Mouse (Mus musculus): ENCODE measurements at regions not wholly inside any gene's neighbourhood (a gene's known extent, or its start where the extent isn't known, plus 50 kb on each side); places are given as distances from the start of the nearest gene placed in this dataset.
A peak's percentile ranks its signal among the peaks of the same experiment; 100 is the strongest.
"Not testable (repeated sequence)": the region's sequence is repeated elsewhere in the genome, so short reads cannot be mapped to it uniquely, and the experiment has no call there.

DNA sequence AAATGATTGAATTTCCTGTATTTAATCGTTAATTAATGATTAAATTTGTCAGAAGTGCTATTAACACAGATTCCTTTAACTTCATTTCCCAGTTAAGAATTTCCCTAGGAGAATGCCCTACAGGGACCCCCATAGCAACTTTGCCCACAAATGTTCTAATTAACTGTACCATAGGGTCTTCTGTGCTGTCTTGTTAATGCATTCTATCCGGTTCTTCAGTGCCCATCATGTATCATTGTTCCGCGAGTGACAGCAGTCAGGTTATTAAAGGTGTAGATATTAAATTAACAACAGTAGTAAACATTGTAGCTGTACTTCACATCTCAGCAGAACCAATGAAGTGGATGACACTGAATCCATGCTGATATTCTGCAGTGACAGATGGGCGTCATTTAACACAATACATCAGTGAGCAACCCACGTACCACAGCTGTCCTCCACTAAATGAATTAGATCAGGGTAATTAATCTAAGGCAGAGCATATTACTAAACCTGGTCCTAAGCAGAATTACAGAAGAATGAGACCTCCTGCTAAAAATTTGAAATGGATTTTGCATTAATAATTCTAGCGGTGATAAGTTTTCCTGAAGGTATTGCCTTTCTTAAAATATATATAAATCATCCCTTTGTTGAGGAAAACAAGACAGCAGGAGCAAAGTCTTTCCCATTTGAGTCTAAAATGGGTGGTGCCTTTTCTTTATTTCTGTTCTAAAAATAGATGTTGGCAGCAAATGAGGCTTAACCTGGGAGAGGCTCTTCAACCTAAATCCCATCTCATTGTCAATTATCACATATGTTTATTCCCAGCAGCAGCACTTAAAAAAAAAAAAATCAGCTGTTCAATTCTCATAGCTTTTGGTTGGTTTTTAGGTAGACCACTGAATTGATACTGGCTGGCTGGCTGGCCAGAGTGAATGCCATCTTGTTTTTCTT is 872.3 kb downstream of the Nxph1 start:
- Histone ChIP-seq H3K4me1 (ENCODE audit: control insufficient read depth, insufficient read depth) (no peaks in the 10 kb centered on the region), H3K4me3 (ENCODE audit: low read depth, low read length) (no peak overlapping the region), H3K27ac (ENCODE audit: low read depth) (no peak overlapping the region), H3K36me3 (replicated peaks; ENCODE audit: control insufficient read depth, insufficient read depth, low read length) (no peaks in the 10 kb centered on the region), H3K9ac (replicated peaks; ENCODE audit: low read depth, low read length) (no peak overlapping the region), H3K27me3 (ENCODE audit: control insufficient read depth, insufficient read depth, low read length) (no peaks in the 10 kb centered on the region), H3K4me2 (ENCODE audit: low read depth, low read length) (no peak overlapping the region), H3K9me3 (replicated peaks; ENCODE audit: control insufficient read depth, low read length) (no peaks in the 10 kb centered on the region)
- DNase-seq (ENCODE audit: low spot score) (no peak), ATAC-seq (ENCODE audit: insufficient read depth, low read depth) (no peak)
- no peak for TF ChIP-seq EP300 (IDR thresholded peaks at IDR 0.05; ENCODE audit: low read depth)
- no peak for TF ChIP-seq CTCF (IDR thresholded peaks at IDR 0.05; ENCODE audit: low read depth)
- 75% methylated on average over 7 of the region's 7 CpGs for WGBS

DNA sequence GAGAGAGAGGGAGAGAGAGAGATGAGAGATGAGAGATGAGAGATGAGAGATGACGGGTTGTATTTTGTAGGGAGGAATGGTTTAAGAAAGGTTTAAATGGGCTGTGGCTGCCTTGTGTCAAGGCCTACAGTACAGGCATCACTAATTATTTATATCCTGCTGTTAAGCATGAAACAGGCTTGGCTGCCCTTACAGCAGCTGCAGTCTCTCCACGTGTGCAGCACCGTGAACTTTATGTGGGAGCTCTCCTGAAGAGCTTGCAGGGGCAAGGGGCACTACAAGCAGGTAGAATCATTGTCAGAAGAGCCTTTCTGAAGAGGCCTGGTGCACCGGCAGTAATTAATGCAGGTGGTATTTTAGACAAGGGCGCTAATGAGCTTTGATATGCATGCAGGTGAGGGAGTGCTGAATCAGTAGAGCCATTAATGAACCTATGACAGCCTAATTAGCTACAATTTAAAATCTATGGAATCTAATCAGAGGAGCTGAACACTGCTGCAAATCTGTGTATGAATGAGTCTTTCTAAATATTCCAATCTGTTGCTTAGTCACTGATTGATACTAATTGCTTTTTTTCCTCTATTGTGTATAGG is 886.7 kb downstream of the Nxph1 start:
- Histone ChIP-seq H3K4me2 (ENCODE audit: low read depth, low read length) (no peak overlapping the region), H3K4me1 (ENCODE audit: control insufficient read depth, insufficient read depth) (no peaks in the 10 kb centered on the region), H3K27me3 (ENCODE audit: control insufficient read depth, insufficient read depth, low read length) (no peaks in the 10 kb centered on the region), H3K9ac (replicated peaks; ENCODE audit: low read depth, low read length) (no peak overlapping the region), H3K27ac (ENCODE audit: low read depth) (no peak overlapping the region), H3K36me3 (replicated peaks; ENCODE audit: control insufficient read depth, insufficient read depth, low read length) (no peaks in the 10 kb centered on the region), H3K9me3 (replicated peaks; ENCODE audit: control insufficient read depth, low read length) (no peaks in the 10 kb centered on the region), H3K4me3 (ENCODE audit: low read depth, low read length) (no peak overlapping the region)
- ATAC-seq (ENCODE audit: insufficient read depth, low read depth) (no peak), DNase-seq (ENCODE audit: low spot score) (no peak)
- TF ChIP-seq EP300 (IDR thresholded peaks at IDR 0.05; ENCODE audit: low read depth), result no peak
- no peak for TF ChIP-seq CTCF (IDR thresholded peaks at IDR 0.05; ENCODE audit: low read depth)
- 41% methylated on average over 5 of the region's 5 CpGs for WGBS

DNA sequence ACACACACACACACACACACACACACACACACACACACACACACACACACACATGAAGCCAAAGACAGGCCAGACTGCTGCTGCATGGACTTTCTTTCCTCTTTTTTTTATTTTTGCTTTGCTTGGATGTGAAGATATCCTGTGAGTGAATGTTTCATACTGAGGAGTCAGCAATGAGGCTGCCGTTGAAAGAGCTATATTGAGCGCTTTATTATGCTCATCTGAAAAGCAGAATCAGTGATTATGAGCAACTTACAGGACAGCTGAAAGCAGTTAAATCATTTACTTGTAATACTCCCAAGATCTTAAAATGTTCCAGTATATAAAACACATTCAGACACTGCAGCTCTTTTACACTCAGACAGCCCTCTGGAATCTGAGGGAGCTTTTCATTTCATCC is 894.2 kb downstream of the Nxph1 start:
- no peaks in the 10 kb centered on the region for H3K4me1 ChIP-seq (ENCODE audit: control insufficient read depth, insufficient read depth)
- no peak overlapping the region for H3K4me3 ChIP-seq (ENCODE audit: low read depth, low read length)
- ATAC-seq (ENCODE audit: insufficient read depth, low read depth), result no peak

DNA sequence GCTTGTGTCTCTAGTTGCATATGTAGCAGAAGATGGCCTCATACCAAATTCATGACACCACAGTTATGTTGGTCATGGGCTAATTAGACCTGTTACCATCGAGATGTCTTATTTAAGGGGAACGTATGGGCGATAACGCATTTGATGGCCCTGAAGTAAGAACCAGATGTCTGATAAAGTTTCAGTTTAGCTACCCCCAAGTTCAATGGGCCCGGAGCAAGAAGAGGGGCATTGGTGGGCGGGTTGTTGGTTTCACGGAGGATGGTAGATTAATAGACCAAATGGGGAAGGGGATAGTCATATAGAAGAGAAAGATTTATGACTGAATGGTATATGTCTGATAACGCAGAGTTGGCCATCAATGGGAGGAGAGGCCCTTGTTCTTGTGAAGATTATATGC is 941.6 kb downstream of the Nxph1 start:
- not testable (repeated sequence) for H3K9ac ChIP-seq (replicated peaks; ENCODE audit: low read depth, low read length); DNase-seq (ENCODE audit: low spot score); H3K36me3 ChIP-seq (replicated peaks; ENCODE audit: control insufficient read depth, insufficient read depth, low read length); H3K4me1 ChIP-seq (ENCODE audit: control insufficient read depth, insufficient read depth); H3K4me2 ChIP-seq (ENCODE audit: low read depth, low read length); H3K9me3 ChIP-seq (replicated peaks; ENCODE audit: control insufficient read depth, low read length); H3K4me3 ChIP-seq (ENCODE audit: low read depth, low read length); H3K27ac ChIP-seq (ENCODE audit: low read depth); H3K27me3 ChIP-seq (ENCODE audit: control insufficient read depth, insufficient read depth, low read length)
- ATAC-seq (ENCODE audit: insufficient read depth, low read depth), result peak; percentile 100
- 64% methylated on average over 8 of the region's 8 CpGs for WGBS

More for the DNA sequence above, 894.2 kb downstream of the Nxph1 start:
- Histone ChIP-seq H3K27me3 (ENCODE audit: control insufficient read depth, insufficient read depth, low read length) (no peaks in the 10 kb centered on the region), H3K4me2 (ENCODE audit: low read depth, low read length) (no peak overlapping the region), H3K36me3 (replicated peaks; ENCODE audit: control insufficient read depth, insufficient read depth, low read length) (no peaks in the 10 kb centered on the region), H3K9ac (replicated peaks; ENCODE audit: low read depth, low read length) (no peak overlapping the region), H3K9me3 (replicated peaks; ENCODE audit: control insufficient read depth, low read length) (no peaks in the 10 kb centered on the region), H3K27ac (ENCODE audit: low read depth) (no peak overlapping the region)
- TF ChIP-seq EP300 (IDR thresholded peaks at IDR 0.05; ENCODE audit: low read depth) (no peak), CTCF (IDR thresholded peaks at IDR 0.05; ENCODE audit: low read depth) (no peak)
- 71% methylated on average over 2 of the region's 2 CpGs for WGBS
- no peak for DNase-seq (ENCODE audit: low spot score)
